Mouse (Mus musculus) MEL (cell line): ENCODE measurements at regions not wholly inside any gene's neighbourhood (a gene's known extent, or its start where the extent isn't known, plus 50 kb on each side); places are given as distances from the start of the nearest gene placed in this dataset.

Experiments
- DNase-seq: peaks from one replicate; pipeline ENCODE4 v3.0.0; 2011; ENCODE audit warnings: low read depth, low spot score
- H3K27ac ChIP-seq: 2 replicates; pipeline ENCODE4 v1.5.1; 2012; ENCODE audit warnings: low read depth, mild to moderate bottlenecking, control low read depth, low read length, moderate library complexity; ENCODE audit not compliant: control insufficient read depth
- H3K27me3 ChIP-seq, 2 experiments: fragments of 150-350 bp in 1 of 2; sonication (generic) in 1 of 2; 2 replicates each; pipeline ENCODE4 v1.6.1; 2012; ENCODE audit warnings: low read length in 2 of 2, mild to moderate bottlenecking in 2 of 2, improper control_type of control experiment in 1 of 2, moderate library complexity in 1 of 2; ENCODE audit not compliant: insufficient read depth in 2 of 2, control insufficient read depth in 1 of 2
- H3K36me3 ChIP-seq, 2 experiments: 2 replicates each; pipeline ENCODE4 v1.6.1; 2012 to 2014; ENCODE audit warnings: low read length in 2 of 2, improper control_type of control experiment in 1 of 2, inconsistent platforms in 1 of 2, mild to moderate bottlenecking in 1 of 2; ENCODE audit not compliant: insufficient read depth in 2 of 2, control insufficient read depth in 1 of 2
- H3K4me1 ChIP-seq, 2 experiments: fragments of 150-350 bp in 1 of 2; sonication (generic) in 1 of 2; 2 replicates each; pipeline ENCODE4 v1.6.1; 2012; ENCODE audit warnings: low read length in 2 of 2, improper control_type of control experiment in 1 of 2, mild to moderate bottlenecking in 1 of 2; ENCODE audit not compliant: insufficient read depth in 2 of 2, control insufficient read depth in 1 of 2
- H3K4me3 ChIP-seq, 2 experiments: fragments of 150-350 bp in 1 of 2; sonication (generic) in 1 of 2; 2 replicates each; pipeline ENCODE4 v1.5.1; 2012; ENCODE audit warnings: low read depth in 2 of 2, low read length in 2 of 2, mild to moderate bottlenecking in 2 of 2, moderate library complexity in 2 of 2, control low read depth in 1 of 2, improper control_type of control experiment in 1 of 2; ENCODE audit not compliant: control insufficient read depth in 1 of 2, insufficient read depth in 1 of 2
- H3K79me2 ChIP-seq: 2 replicates; pipeline ENCODE4 v1.6.1; 2012; ENCODE audit warnings: mild to moderate bottlenecking, low read length, moderate library complexity; ENCODE audit not compliant: control insufficient read depth, poor library complexity, insufficient read depth
- H3K9ac ChIP-seq: 2 replicates; pipeline ENCODE4 v1.6.1; 2012; ENCODE audit warnings: low read depth, mild to moderate bottlenecking, control low read depth, low read length, moderate library complexity; ENCODE audit not compliant: control insufficient read depth, poor library complexity, severe bottlenecking
- H3K9me3 ChIP-seq: fragments of 150-350 bp; sonication (generic); replicated peaks from 2 replicates; pipeline ENCODE4 v1.6.1; 2012; ENCODE audit warnings: mild to moderate bottlenecking, low read length, improper control_type of control experiment, moderate library complexity; ENCODE audit not compliant: insufficient read depth
- BHLHE40 ChIP-seq: IDR thresholded peaks from 2 replicates; pipeline ENCODE4 v1.6.1; 2012; ENCODE audit warnings: low read depth, mild to moderate bottlenecking, inconsistent platforms, low read length, improper control_type of control experiment, borderline replicate concordance
- CTCF ChIP-seq, 3 experiments: IDR thresholded peaks in 2 of 3; conservative IDR thresholded peaks in 1 of 3; 2 replicates each; pipeline ENCODE4 v1.5.1; 2011 to 2012; ENCODE audit warnings: low read length in 3 of 3, low read depth in 2 of 3, mild to moderate bottlenecking in 2 of 3, improper control_type of control experiment in 1 of 3, inconsistent platforms in 1 of 3, mixed read lengths in 1 of 3, moderate library complexity in 1 of 3; ENCODE audit not compliant: control insufficient read depth in 1 of 3, insufficient read depth in 1 of 3, poor library complexity in 1 of 3, severe bottlenecking in 1 of 3
- E2F4 ChIP-seq: IDR thresholded peaks from 2 replicates; pipeline ENCODE4 v1.6.1; 2011; ENCODE audit warnings: low read depth, low read length, improper control_type of control experiment, borderline replicate concordance
- ELF1 ChIP-seq: IDR thresholded peaks from 2 replicates; pipeline ENCODE4 v1.6.1; 2014; ENCODE audit warnings: low read depth, mild to moderate bottlenecking, inconsistent platforms, low read length, improper control_type of control experiment, moderate library complexity
- EP300 ChIP-seq, 2 experiments: IDR thresholded peaks; 2 replicates each; pipeline ENCODE4 v1.6.1; 2011; ENCODE audit warnings: improper control_type of control experiment in 2 of 2, low read length in 2 of 2, low read depth in 1 of 2, mild to moderate bottlenecking in 1 of 2
- GABPA ChIP-seq: IDR thresholded peaks from 2 replicates; pipeline ENCODE4 v1.6.1; 2012; ENCODE audit warnings: low read depth, mild to moderate bottlenecking, inconsistent platforms, low read length, improper control_type of control experiment, moderate library complexity
- JUND ChIP-seq: IDR thresholded peaks from 2 replicates; pipeline ENCODE4 v1.6.1; 2011; ENCODE audit warnings: low read depth, mild to moderate bottlenecking, improper control_type of control experiment, low read length
- MAFK ChIP-seq: IDR thresholded peaks from 2 replicates; pipeline ENCODE4 v1.6.1; 2011; ENCODE audit warnings: low read depth, mild to moderate bottlenecking, low read length, improper control_type of control experiment, borderline replicate concordance
- MEF2A ChIP-seq: IDR thresholded peaks from 2 replicates; pipeline ENCODE4 v1.6.1; 2014; ENCODE audit warnings: low read depth, mild to moderate bottlenecking, inconsistent platforms, low read length, improper control_type of control experiment; ENCODE audit not compliant: poor library complexity, insufficient replicate concordance, severe bottlenecking; ENCODE audit errors: extremely low read depth
- MYC ChIP-seq: IDR thresholded peaks from 2 replicates; pipeline ENCODE4 v1.6.1; 2011; ENCODE audit warnings: low read depth, mild to moderate bottlenecking, low read length, improper control_type of control experiment, moderate library complexity
- NELFE ChIP-seq: IDR thresholded peaks from 2 replicates; pipeline ENCODE4 v1.6.1; 2011; ENCODE audit warnings: low read depth, low read length, improper control_type of control experiment
- NRF1 ChIP-seq: IDR thresholded peaks from 2 replicates; pipeline ENCODE4 v1.6.1; 2014; ENCODE audit warnings: low read depth, mild to moderate bottlenecking, inconsistent platforms, low read length, improper control_type of control experiment, moderate library complexity; ENCODE audit not compliant: poor library complexity, insufficient read depth, severe bottlenecking
- POLR2AphosphoS5 ChIP-seq: IDR thresholded peaks from 2 replicates; pipeline ENCODE4 v1.6.1; 2012; ENCODE audit warnings: low read depth, borderline replicate concordance, mild to moderate bottlenecking, inconsistent platforms, low read length, moderate library complexity, mixed read lengths
- USF2 ChIP-seq, 2 experiments: IDR thresholded peaks; 2 replicates each; pipeline ENCODE4 v1.6.1; 2011 to 2012; ENCODE audit warnings: improper control_type of control experiment in 2 of 2, low read length in 2 of 2, borderline replicate concordance in 1 of 2, inconsistent platforms in 1 of 2, low read depth in 1 of 2, mild to moderate bottlenecking in 1 of 2; ENCODE audit not compliant: insufficient read depth in 1 of 2
- ZC3H11A ChIP-seq: IDR thresholded peaks from 2 replicates; pipeline ENCODE4 v1.6.1; 2012; ENCODE audit warnings: low read depth, mild to moderate bottlenecking, inconsistent platforms, low read length, improper control_type of control experiment
- ZKSCAN1 ChIP-seq: IDR thresholded peaks from 2 replicates; pipeline ENCODE4 v1.6.1; 2012; ENCODE audit warnings: low read depth, mild to moderate bottlenecking, inconsistent platforms, low read length, improper control_type of control experiment, moderate library complexity

DNA sequence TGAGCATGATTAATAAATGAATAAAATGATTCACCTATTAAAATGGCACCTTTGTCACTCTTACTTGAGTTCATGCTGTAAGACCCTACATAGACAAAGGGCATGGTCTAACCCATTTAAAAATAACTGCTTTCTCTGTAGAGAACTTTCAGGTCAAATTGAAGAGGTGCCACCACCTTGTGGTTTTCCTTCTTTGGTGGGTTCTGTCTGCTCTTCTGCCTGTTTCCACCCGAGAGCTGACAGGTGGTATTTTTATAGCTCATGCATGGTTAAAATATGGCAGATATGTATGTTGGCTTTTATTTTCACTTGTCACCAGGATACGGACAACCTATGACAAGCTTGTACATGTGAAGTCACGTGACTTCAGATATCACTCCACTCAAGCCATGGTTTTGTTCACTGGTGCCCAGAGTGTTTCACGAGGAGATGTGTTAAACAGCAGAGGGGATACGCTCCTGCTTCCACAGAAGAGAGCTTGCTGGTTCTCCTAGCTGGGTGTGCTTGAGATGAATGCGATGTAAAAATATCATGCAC is 794.3 kb upstream of the Car8 start:
- H3K4me3 ChIP-seq: no peak overlapping the region
- H3K4me1 ChIP-seq: peaks cover 0 to 2% of the 10 kb centered on the region in 2 experiments; a peak in 1 of 4 replicates
- H3K36me3 ChIP-seq: no peaks in the 10 kb centered on the region
- no peaks in the 10 kb centered on the region for H3K79me2 ChIP-seq
- H3K9me3 ChIP-seq: no peaks in the 10 kb centered on the region
- no peak for DNase-seq
- H3K27me3 ChIP-seq: no peaks in the 10 kb centered on the region
- TF ChIP-seq ZC3H11A: no peak
- H3K27ac ChIP-seq: no peak overlapping the region
- no peak overlapping the region for H3K9ac ChIP-seq

GRCm38 (mm10) chr4:9031634-9032033 is 792.8 kb upstream of the Car8 start:
- peaks cover 0 to 2% of the 10 kb centered on the region in 2 experiments; a peak in 1 of 4 replicates for H3K4me1 ChIP-seq
- no peak overlapping the region for H3K9ac ChIP-seq
- no peak for TF ChIP-seq MEF2A
- TF ChIP-seq CTCF (IDR thresholded peaks at IDR 0.05 in 2 of 3, conservative IDR thresholded peaks at IDR 0.05 in 1 of 3; ENCODE audit: control insufficient read depth in 1 of 3, insufficient read depth in 1 of 3, low read depth in 2 of 3, low read length in 3 of 3, poor library complexity in 1 of 3, severe bottlenecking in 1 of 3): no peak
- TF ChIP-seq NRF1: no peak
- no peak for TF ChIP-seq GABPA
- TF ChIP-seq ZC3H11A: no peak
- H3K79me2 ChIP-seq: no peaks in the 10 kb centered on the region
- H3K36me3 ChIP-seq: no peaks in the 10 kb centered on the region
- H3K27ac ChIP-seq: no peak overlapping the region
- DNase-seq: no peak
- no peaks in the 10 kb centered on the region for H3K9me3 ChIP-seq
- no peak overlapping the region for H3K4me3 ChIP-seq
- no peaks in the 10 kb centered on the region for H3K27me3 ChIP-seq

DNA sequence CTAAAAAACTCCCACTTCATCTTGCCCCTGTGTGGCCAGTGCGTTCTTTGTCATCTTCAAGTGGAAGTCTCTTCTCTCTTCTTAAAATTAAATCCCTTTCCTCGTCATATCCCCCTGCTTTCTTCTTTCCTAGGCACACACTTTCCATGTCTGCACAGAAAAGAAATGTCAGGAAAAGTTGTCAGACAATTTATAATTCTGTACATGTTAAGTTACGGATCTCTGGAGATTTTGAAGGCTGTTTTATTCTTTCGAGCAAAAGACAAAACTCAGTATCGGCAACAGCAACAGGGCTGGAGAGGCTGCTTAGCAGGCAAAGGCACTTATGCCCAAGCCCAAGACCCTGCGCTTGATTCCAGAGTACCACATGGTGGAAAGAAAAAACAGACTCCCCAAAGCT is 790.1 kb upstream of the Car8 start:
- no peaks in the 10 kb centered on the region for H3K9me3 ChIP-seq
- no peak overlapping the region for H3K4me3 ChIP-seq
- H3K79me2 ChIP-seq: no peaks in the 10 kb centered on the region
- TF ChIP-seq MAFK (no peak), ZKSCAN1 (no peak), E2F4 (no peak), ELF1 (no peak), POLR2AphosphoS5 (no peak), BHLHE40 (no peak), USF2 (IDR thresholded peaks at IDR 0.05; ENCODE audit: borderline replicate concordance in 1 of 2, insufficient read depth in 1 of 2, low read depth in 1 of 2, low read length in 2 of 2) (no peak), JUND (no peak), NELFE (no peak), NRF1 (no peak), MYC (no peak), EP300 (IDR thresholded peaks at IDR 0.05; ENCODE audit: low read depth in 1 of 2, low read length in 2 of 2) (no peak)
- TF ChIP-seq, all 39 proteins: peak for 0
- Histone ChIP-seq H3K4me1 (peaks cover 0 to 2% of the 10 kb centered on the region in 2 experiments; a peak in 1 of 4 replicates), H3K27ac (no peak overlapping the region), H3K36me3 (no peaks in the 10 kb centered on the region), H3K27me3 (no peaks in the 10 kb centered on the region), H3K9ac (no peak overlapping the region)
- DNase-seq: no peak
